Mouse (Mus musculus) layer of hippocampus, postnatal 36 days (tissue): ENCODE results near the gene P2ry14. TPM values are rescaled to one million over a fixed set of nuclear protein-coding genes. Genes with fewer than 3 reads are reported as not detected.
"Not testable (repeated sequence)": the region's sequence is repeated elsewhere in the genome, so short reads cannot be mapped to it uniquely, and the experiment has no call there.

Experiments used
- DNase-seq, 2 experiments: peaks; one replicate each; pipeline ENCODE4 v3.0.0; 2022
- total RNA-seq, 2 experiments: library from RNA; stranded (reverse); gene quantifications; 2 replicates each; pipeline ENCODE4 v1.2.3; 2021

P2ry14 gene
- total RNA-seq, 2 experiments from 2014 or later: 2.1 to 2.6 TPM

GRCm38 (mm10) chr3:59141507-59142305 lies 11.7 kb downstream of the P2ry14 start:
- DNase-seq: no peak

DNA sequence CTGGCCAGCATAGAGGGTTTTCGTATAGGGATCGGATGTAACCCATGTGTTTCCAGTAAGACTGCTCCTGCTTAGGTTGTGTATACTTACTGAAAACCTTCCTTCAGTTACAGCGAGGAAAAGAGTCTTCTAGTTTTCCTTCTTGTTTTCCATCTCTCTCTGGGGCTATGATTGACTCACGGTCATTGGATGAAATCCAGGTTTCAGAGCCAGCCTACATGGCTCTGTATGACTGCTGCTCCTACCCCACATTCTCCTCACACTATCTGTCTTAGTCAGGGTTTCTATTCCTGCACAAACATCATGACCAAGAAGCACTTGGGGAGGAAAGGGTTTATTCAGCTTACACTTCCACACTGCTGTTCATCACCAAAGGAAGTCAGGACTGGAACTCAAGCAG lies 12.5 kb downstream of the P2ry14 start:
- DNase-seq: not testable (repeated sequence)

DNA sequence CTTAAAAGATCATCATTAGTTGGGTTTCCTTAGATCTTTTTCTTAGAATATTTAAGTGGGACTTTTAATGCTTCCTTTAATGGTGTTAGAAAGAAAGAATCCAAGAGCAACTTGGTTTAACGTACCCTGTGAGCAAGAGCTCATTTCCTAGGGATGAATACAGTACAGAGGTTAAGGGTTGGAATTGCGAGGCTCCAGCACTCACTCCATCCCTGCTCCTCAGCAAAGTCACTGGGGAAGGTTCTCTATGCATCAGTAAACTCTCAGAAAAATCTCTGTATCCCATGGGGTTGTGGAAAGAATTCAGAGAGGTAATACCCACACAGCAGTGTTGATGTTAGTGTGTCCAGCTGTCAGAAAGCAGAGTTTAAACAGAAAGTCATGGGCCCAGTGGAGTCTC lies 13.3 kb downstream of the P2ry14 start:
- DNase-seq: no peak

GRCm38 (mm10) chr3:59139651-59140051 lies 13.8 kb downstream of the P2ry14 start:
- no peak for DNase-seq

DNA sequence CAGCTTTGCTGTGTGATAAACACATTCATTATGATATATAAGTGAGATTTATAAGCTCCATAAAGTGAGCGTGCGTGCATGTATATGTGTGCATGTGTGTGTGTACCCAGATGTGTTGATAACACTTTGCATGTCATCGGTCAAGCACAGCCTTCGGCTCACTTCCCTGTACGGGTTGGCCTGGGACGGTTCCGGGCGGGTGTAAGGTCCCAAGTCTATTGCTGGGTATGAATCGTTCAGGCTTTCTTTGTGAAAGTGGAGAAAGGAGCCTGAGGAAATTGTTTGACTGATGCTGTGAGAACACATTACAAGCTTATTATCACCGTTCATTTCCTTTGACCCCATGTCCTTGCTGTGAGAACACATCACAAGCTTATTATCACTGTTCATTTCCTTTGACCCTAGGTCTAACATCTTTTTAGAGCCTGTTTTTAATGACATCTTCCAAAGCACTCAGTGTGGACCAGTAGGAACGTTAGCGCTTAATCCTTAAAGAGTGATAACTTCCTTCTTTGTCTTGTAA lies 14.4 kb downstream of the P2ry14 start:
- no peak for DNase-seq

- no peak for DNase-seq
These were observed 17.3 kb downstream of the P2ry14 start for GRCm38 (mm10) chr3:59135911-59136653.

DNA sequence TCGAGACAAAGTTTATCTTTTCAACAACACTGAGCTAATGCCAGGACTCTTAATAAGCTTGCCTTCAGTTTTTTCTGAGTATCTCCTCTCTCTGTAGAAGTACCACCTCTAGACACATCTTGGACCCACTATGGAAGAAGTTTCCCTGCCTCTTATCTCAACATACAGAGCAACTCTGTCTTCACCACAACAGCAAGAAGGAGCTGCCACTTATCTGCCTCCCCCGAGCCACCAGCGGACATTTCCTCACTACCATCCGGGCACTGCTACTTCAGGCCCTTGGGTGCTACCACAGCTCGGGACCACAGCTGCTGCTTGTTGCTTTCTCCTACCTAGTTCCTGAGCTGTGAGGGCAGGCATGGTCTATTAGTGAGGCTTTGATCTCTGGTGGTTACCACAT lies 20.2 kb downstream of the P2ry14 start:
- no peak for DNase-seq

DNA sequence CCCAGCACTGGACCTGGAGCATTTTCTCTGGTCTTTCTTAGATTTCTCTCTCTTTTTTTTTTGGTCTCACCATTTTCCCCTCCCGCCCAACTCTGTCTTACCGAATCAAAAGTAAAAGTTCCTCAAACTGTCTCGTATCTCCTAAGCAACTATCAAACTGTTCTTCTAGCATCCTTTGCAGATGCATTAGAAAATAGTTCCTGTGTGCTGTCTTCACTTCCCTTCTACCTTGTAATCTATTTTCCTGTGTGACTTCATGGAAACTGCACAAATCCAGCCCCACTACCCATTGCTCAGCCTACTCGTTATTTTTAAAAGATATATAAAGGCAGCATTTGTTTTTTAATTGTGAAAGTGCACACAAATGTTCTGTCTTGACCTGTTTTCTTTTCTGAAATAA lies 21.5 kb downstream of the P2ry14 start:
- DNase-seq: no peak

DNA sequence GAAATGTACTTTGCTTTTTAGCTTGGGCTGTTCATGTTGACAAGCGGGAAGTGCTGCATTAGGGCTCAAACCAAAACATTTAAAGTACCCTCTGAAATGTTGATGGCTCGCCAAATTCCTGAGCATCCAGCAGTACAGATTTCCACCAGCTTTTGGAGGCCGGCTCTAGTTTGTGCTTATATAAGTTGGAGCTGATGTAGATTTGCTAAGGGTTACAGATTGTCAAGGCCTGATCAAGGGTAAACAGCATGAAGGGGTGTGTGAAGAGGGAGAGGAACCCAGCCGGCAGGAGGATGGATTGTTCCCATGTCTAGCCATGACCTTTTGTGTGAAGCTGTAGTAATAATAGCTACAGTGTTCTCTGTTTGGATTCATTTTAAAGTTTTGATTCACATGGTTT lies 22.3 kb downstream of the P2ry14 start:
- DNase-seq: no peak

GRCm38 (mm10) chr3:59130431-59130830 lies 23.0 kb downstream of the P2ry14 start:
- no peak for DNase-seq

- no peak for DNase-seq
These were observed 23.9 kb downstream of the P2ry14 start for GRCm38 (mm10) chr3:59129547-59129946.

- no peak for DNase-seq
These were observed 24.7 kb downstream of the P2ry14 start for GRCm38 (mm10) chr3:59128681-59129080.

GRCm38 (mm10) chr3:59125783-59126555 lies 27.4 kb downstream of the P2ry14 start:
- no peak for DNase-seq

DNA sequence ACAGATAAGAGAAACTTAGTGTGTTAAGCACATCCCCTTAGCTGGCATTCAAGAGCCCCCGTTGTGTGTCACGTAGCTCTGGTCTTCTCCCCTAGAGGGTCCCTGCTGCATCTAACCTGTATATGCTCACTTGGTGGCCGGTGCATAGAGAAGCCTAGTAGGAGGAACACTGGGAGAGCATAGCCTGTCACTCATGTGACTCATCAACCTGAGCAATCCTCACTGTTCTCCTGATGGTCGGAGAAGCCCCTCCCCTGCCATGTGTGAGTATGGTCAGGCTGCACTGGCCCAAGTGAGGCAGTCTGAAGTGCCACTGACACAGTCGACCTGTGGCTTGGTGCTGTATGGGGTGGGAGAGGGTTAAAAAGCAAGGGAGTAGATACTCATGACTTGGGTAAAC lies 28.4 kb downstream of the P2ry14 start:
- DNase-seq: no peak

DNA sequence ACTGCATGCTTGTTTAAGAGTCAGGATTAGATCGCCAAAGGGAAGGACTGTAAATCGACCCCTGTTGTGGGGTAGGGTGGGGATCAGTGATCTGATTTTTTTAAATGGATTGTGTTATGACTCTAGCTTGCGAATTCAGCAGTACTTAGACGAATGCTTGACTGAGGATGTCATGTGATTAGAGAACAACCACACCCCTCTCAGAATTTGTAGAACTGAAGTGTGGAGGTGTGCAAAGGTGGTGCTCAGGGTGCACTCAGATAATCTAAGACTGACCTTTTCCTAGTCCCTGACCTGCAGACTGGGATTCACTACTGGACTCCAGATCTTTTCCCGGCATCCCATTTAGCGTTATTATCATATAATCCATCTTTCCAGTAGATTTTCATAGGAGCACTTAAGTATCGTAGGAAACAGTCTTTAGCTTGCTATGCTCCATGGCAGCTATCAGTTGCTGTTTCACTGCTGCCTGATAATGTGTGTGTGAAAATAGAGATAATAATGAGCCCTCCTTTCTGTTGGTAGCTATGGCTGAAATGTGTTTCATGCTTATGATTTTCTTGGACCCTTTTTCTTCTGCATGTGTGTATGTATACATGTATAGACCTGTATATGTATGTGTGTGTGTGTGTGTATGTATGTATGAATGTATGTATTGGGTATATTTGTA lies 31.5 kb downstream of the P2ry14 start:
- DNase-seq: no peak

- DNase-seq: no peak
These were observed 32.2 kb downstream of the P2ry14 start for GRCm38 (mm10) chr3:59121067-59121730.

DNA sequence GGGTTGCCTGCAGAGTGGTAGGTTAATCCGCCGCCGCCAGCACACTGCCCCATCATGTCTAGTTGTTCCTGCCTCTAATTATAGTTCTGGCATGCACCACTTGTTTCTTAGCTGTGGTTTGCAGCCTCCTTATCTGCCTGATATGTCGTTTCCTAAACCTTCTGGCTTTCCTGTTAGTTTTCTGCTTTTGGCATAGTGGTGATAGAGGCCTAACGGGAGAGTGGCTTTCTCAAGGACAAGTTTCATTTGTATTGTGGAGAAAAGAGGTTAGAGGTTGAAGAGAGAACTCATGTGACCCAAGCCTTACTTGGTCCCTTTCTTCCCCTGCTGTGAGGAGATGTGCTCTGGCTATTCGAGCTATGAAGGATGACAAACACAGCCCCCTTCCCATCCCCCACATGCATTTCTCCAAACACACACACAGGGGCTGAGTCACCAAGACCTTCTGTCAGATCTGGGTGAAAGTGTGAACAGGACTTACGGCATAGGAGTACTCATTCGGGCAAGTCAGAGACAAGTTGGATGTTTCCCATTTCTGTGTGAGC lies 39.4 kb downstream of the P2ry14 start:
- DNase-seq: no peak

- not testable (repeated sequence) for DNase-seq
These were observed 40.1 kb downstream of the P2ry14 start for GRCm38 (mm10) chr3:59113291-59113690.

DNA sequence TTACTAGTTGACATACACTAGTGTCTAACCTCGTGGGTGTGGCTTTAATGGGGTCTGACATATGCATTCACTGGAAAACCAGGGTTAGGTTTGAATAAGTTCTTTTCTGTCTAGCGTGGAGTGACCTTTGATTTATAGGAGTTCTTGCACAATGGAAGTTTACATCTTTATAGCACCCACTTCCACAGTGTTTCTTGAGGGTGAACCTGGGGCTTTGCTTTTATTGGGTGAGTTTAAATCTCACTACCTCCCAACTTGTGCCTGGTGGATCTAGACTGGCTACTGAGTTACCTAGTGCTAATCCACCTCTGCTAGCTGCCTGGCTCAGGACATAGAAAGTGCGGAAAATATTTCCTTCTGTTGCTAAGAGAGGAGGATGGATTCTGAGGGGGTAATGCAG lies 41.5 kb downstream of the P2ry14 start:
- no peak for DNase-seq

DNA sequence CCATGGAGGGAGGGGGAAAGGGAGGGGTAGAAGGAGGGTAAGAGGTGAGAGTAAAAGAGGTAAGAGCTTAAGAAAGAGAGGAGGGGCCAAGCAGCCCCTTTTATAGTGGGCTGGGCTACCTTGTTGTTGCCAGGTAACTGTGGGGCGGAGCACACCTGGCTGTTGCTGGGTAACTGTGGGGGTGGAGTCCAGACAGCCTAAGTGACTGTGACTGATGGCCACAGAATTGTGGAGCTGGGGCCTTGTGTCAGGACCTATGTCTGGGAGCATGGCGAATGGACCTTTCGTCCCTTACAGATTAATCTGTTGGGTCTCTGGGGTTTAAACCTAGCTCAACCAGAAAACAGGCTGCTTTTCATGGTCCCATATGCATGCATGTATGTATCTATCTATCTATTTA lies 43.6 kb downstream of the P2ry14 start:
- not testable (repeated sequence) for DNase-seq

GRCm38 (mm10) chr3:59107439-59107838 lies 46.0 kb downstream of the P2ry14 start:
- no peak for DNase-seq
